Mouse (Mus musculus): ENCODE data around the gene Rorc.

DNA sequence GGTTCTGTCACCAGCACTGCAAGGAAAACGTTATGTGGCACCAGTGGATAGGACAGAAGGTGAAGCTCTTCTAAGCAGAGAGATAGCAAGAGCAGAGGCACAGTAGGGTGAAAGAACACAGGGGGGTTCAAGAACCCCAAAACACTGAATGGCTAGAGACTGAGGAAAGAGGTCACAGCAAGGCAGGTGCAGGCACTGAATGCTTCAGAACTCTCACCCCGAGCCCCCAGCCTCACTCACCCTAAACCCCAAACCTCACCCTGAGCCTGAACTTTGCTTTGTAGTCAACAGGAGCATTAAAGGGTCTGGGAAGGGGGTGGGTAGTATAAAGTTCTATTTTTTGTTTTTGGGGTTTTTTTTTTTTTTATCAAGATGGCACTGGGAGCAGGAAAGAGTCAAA, 24.4 kb upstream of the Rorc start:
- TF ChIP-seq CTCF (IDR thresholded peaks at IDR 0.05) (no peak), EP300 (IDR thresholded peaks at IDR 0.05) (no peak)

Measured in lung, postnatal 0 days (tissue).